Mouse (Mus musculus) limb, embryonic 13.5 days (tissue): ENCODE measurements around the gene Acaca. TPM values are rescaled to one million over a fixed set of nuclear protein-coding genes. Genes with fewer than 3 reads are reported as not detected.
A peak's percentile ranks its signal among the peaks of the same experiment; 100 is the strongest.

Source experiments
- ATAC-seq: fragments of 200-750 bp; cut with Nextera tagmentation; 2 replicates; pipeline ENCODE4 v1.8.0; 2017; ENCODE audit warnings: low read depth, moderate number of reproducible peaks, moderate TSS enrichment; ENCODE audit not compliant: low FRiP score
- H3K27ac ChIP-seq: fragments of 300-500 bp; sonication (generic); 2 replicates; pipeline ENCODE4 v1.5.1; 2015; ENCODE audit warnings: inconsistent platforms, mild to moderate bottlenecking, moderate library complexity
- H3K27me3 ChIP-seq: fragments of 300-500 bp; sonication (generic); 2 replicates; pipeline ENCODE4 v1.6.1; 2015; ENCODE audit warnings: mild to moderate bottlenecking, inconsistent platforms
- H3K36me3 ChIP-seq: fragments of 300-500 bp; sonication (generic); 2 replicates; pipeline ENCODE4 v1.6.1; 2015; ENCODE audit warnings: inconsistent platforms, mild to moderate bottlenecking, moderate library complexity
- H3K4me1 ChIP-seq: fragments of 300-500 bp; sonication (generic); 2 replicates; pipeline ENCODE4 v1.6.1; 2015; ENCODE audit warnings: inconsistent platforms
- H3K4me2 ChIP-seq: fragments of 300-500 bp; sonication (generic); replicated peaks from 2 replicates; pipeline ENCODE4 v1.6.1; 2015; ENCODE audit warnings: inconsistent platforms, mild to moderate bottlenecking, moderate library complexity
- H3K4me3 ChIP-seq: fragments of 300-500 bp; sonication (generic); 2 replicates; pipeline ENCODE4 v1.5.1; 2015; ENCODE audit warnings: moderate library complexity, mild to moderate bottlenecking, inconsistent platforms
- H3K9ac ChIP-seq: fragments of 300-500 bp; sonication (generic); 2 replicates; pipeline ENCODE4 v1.6.1; 2015; ENCODE audit warnings: mild to moderate bottlenecking, inconsistent platforms
- H3K9me3 ChIP-seq: fragments of 300-500 bp; sonication (generic); 2 replicates; pipeline ENCODE4 v1.6.1; 2016; ENCODE audit warnings: inconsistent platforms
- WGBS: fragments of 180-500 bp; shearing (Covaris S2); methylation state at CpG from one replicate; pipeline ENCODE4 v1.1.7; 2015; 5-methylcytosine and 5-hydroxymethylcytosine counted together
- polyA plus RNA-seq: library from polyadenylated mRNA; unstranded; fragments of >200 nt; fragmentation: Nextera tagmentation; extraction: Ambion mirVana; gene quantifications from 2 replicates; pipeline ENCODE4 v1.2.1, GENCODE M21; 2015

Acaca gene
- polyA plus RNA-seq, 1 experiment from 2014 or later = 18.1 TPM

DNA sequence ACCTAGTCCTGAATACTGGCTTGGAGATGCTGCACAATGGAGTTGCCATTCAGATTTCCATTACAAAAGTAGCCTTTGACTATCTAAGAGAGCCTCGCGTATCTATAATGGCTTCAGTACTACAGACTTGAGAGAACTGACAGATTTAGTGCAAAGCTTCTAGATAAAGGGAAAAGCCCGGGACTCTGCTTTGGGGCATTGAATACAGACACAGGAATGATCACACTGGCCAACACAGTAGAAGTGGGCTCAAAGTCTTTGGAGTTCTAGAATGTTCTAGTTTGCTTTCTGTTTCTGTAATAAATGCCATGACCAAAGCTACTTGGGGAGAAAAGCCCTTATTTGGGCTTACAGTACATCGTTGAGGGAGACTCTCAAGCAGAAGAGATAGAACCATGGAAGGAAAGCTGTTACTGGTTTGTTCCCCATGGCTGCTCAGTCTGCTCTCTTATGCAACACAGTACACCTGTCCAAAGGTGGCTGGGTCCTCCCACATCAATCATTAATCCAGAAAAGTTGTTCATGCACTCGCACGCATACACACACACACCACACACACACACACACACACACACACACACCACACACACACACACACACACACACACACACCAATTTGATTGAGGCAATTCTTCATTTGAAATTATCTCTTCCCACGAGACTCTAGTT is 223.7 kb downstream of the Acaca start:
- Histone ChIP-seq H3K27me3 (no peaks in the 10 kb centered on the region), H3K27ac (no peak overlapping the region), H3K9ac (no peak overlapping the region), H3K4me1 (no peaks in the 10 kb centered on the region), H3K4me3 (no peak overlapping the region), H3K9me3 (no peaks in the 10 kb centered on the region), H3K4me2 (no peak overlapping the region), H3K36me3 (no peaks in the 10 kb centered on the region; the same call in 1 of the 2 replicates)
- WGBS = 93% methylated on average over 7 of the region's 7 CpGs
- no peak for ATAC-seq

DNA sequence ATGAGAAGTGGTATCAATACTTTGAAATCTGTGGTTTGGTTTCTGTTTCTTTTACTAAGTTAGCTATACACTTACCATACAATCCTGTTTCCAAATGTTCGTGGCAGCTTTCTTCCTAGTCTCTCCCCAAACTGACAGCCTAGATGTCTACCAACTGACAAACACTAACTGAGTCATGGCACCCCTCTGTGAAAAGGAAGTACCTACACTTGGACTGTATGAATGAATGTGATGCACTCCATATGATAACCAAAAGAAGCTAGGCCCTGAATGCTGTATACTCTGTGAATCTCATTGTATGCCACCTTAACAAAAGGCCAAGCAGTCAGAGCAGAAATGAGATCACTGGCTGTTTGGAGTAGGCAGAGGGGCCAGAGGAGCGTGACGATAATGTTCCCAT is 227.8 kb downstream of the Acaca start:
- 85% methylated on average over 3 of the region's 3 CpGs for WGBS
- H3K27ac ChIP-seq = no peak overlapping the region
- H3K27me3 ChIP-seq = no peaks in the 10 kb centered on the region
- H3K4me1 ChIP-seq = peaks cover 10% of the 10 kb centered on the region
- H3K4me2 ChIP-seq = no peak overlapping the region
- H3K9me3 ChIP-seq = no peaks in the 10 kb centered on the region
- H3K4me3 ChIP-seq = no peak overlapping the region
- ATAC-seq = no peak
- H3K9ac ChIP-seq = no peak overlapping the region
- H3K36me3 ChIP-seq = no peaks in the 10 kb centered on the region; the same call in 1 of the 2 replicates

GRCm38 (mm10) chr11:84357771-84358170 is 228.3 kb downstream of the Acaca start:
- H3K9me3 ChIP-seq = no peaks in the 10 kb centered on the region
- H3K4me1 ChIP-seq = peaks cover 14% of the 10 kb centered on the region
- H3K4me3 ChIP-seq = no peak overlapping the region
- 80% methylated on average over 2 of the region's 2 CpGs for WGBS
- no peak overlapping the region for H3K4me2 ChIP-seq
- H3K36me3 ChIP-seq = no peaks in the 10 kb centered on the region; the same call in 1 of the 2 replicates
- no peak overlapping the region for H3K9ac ChIP-seq
- no peak overlapping the region for H3K27ac ChIP-seq
- ATAC-seq = no peak
- H3K27me3 ChIP-seq = no peaks in the 10 kb centered on the region

- Histone ChIP-seq H3K4me3 (no peak overlapping the region), H3K9me3 (no peaks in the 10 kb centered on the region), H3K36me3 (peaks cover 20% of the 10 kb centered on the region), H3K9ac (no peak overlapping the region), H3K4me2 (no peak overlapping the region), H3K27ac (no peak overlapping the region), H3K4me1 (peaks cover 17% of the 10 kb centered on the region), H3K27me3 (no peaks in the 10 kb centered on the region)
- WGBS = 40% methylated on average over 5 of the region's 5 CpGs
- ATAC-seq = no peak
Observed at GRCm38 (mm10) chr11:84361551-84361950, 232.1 kb downstream of the Acaca start.

GRCm38 (mm10) chr11:84362633-84363243 is 233.3 kb downstream of the Acaca start:
- no peak for ATAC-seq
- 46% methylated on average over 6 of the region's 6 CpGs for WGBS
- H3K36me3 ChIP-seq = peaks cover 22% of the 10 kb centered on the region
- no peaks in the 10 kb centered on the region for H3K9me3 ChIP-seq
- 0 out of 2 replicates have a peak overlapping the region, but pooled peaks have one; percentile 3 for H3K27ac ChIP-seq
- H3K4me2 ChIP-seq = no peak overlapping the region
- H3K4me1 ChIP-seq = peaks cover 17% of the 10 kb centered on the region
- H3K9ac ChIP-seq = no peak overlapping the region
- H3K4me3 ChIP-seq = no peak overlapping the region
- no peaks in the 10 kb centered on the region for H3K27me3 ChIP-seq

DNA sequence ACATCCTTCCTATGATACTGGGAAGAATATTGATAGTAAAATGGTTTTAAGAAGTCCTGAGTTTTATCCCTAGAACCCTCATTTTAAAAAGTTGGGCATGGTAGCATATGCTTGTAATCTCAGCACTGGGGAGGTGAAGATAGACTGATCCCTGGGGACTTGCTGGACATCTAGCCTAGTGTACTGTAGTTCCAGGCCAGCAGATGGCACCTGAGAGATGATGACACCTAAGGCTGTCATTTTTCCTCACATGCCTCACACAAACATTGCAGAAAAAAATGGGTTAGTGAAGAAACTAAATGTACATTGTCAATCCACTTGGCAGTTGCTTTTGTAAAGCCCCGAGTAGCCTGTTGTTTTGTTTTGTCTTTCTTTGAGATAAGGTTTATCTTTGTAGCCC is 235.8 kb downstream of the Acaca start:
- Histone ChIP-seq H3K4me1 (peaks cover 17% of the 10 kb centered on the region), H3K9ac (no peak overlapping the region), H3K27ac (no peak overlapping the region), H3K4me2 (no peak overlapping the region), H3K36me3 (peaks cover 22% of the 10 kb centered on the region), H3K4me3 (no peak overlapping the region), H3K9me3 (no peaks in the 10 kb centered on the region), H3K27me3 (no peaks in the 10 kb centered on the region)
- WGBS = 84% methylated on average over 1 of the region's 1 CpGs
- no peak for ATAC-seq

GRCm38 (mm10) chr11:84368902-84369301 is 239.4 kb downstream of the Acaca start:
- H3K4me1 ChIP-seq = no peaks in the 10 kb centered on the region
- no peak overlapping the region for H3K4me2 ChIP-seq
- no peak for ATAC-seq
- H3K27me3 ChIP-seq = no peaks in the 10 kb centered on the region
- no peak overlapping the region for H3K27ac ChIP-seq
- no peak overlapping the region for H3K4me3 ChIP-seq
- H3K36me3 ChIP-seq = peaks cover 43% of the 10 kb centered on the region
- 63% methylated on average over 2 of the region's 2 CpGs for WGBS
- H3K9ac ChIP-seq = no peak overlapping the region
- no peaks in the 10 kb centered on the region for H3K9me3 ChIP-seq

GRCm38 (mm10) chr11:84373122-84373521 is 243.7 kb downstream of the Acaca start:
- Histone ChIP-seq H3K27ac (no peak overlapping the region), H3K27me3 (no peaks in the 10 kb centered on the region), H3K9ac (no peak overlapping the region), H3K9me3 (no peaks in the 10 kb centered on the region), H3K4me1 (no peaks in the 10 kb centered on the region), H3K36me3 (peaks cover 34% of the 10 kb centered on the region), H3K4me2 (no peak overlapping the region), H3K4me3 (no peak overlapping the region)
- ATAC-seq = no peak
- 89% methylated on average over 4 of the region's 4 CpGs for WGBS

- H3K36me3 ChIP-seq = peaks cover 35% of the 10 kb centered on the region
- ATAC-seq = no peak
- WGBS = 68% methylated on average over 3 of the region's 3 CpGs
Observed at GRCm38 (mm10) chr11:84375951-84376496, 246.6 kb downstream of the Acaca start.

GRCm38 (mm10) chr11:84376510-84377365 is 247.3 kb downstream of the Acaca start:
- no peak overlapping the region for H3K4me2 ChIP-seq
- 88% methylated on average over 13 of the region's 13 CpGs for WGBS
- H3K9ac ChIP-seq = no peak overlapping the region
- H3K9me3 ChIP-seq = no peaks in the 10 kb centered on the region
- no peak overlapping the region for H3K4me3 ChIP-seq
- H3K36me3 ChIP-seq = peaks cover 35% of the 10 kb centered on the region
- no peak for ATAC-seq
- no peak overlapping the region for H3K27ac ChIP-seq
- H3K27me3 ChIP-seq = no peaks in the 10 kb centered on the region
- H3K4me1 ChIP-seq = no peaks in the 10 kb centered on the region

More at GRCm38 (mm10) chr11:84375951-84376496, 246.6 kb downstream of the Acaca start:
- H3K9ac ChIP-seq = no peak overlapping the region
- H3K4me3 ChIP-seq = no peak overlapping the region
- H3K4me2 ChIP-seq = no peak overlapping the region
- no peak overlapping the region for H3K27ac ChIP-seq
- no peaks in the 10 kb centered on the region for H3K4me1 ChIP-seq
- no peaks in the 10 kb centered on the region for H3K9me3 ChIP-seq
- no peaks in the 10 kb centered on the region for H3K27me3 ChIP-seq

- WGBS = 92% methylated on average over 13 of the region's 13 CpGs
- Histone ChIP-seq H3K27me3 (no peaks in the 10 kb centered on the region), H3K9me3 (no peaks in the 10 kb centered on the region), H3K4me2 (no peak overlapping the region), H3K27ac (no peak overlapping the region), H3K36me3 (peaks cover 40% of the 10 kb centered on the region), H3K9ac (no peak overlapping the region), H3K4me3 (no peak overlapping the region), H3K4me1 (0 out of 2 replicates have a peak, but pooled peaks cover 4% of the 10 kb centered on the region)
- no peak for ATAC-seq
Observed at GRCm38 (mm10) chr11:84382450-84382849, 253.0 kb downstream of the Acaca start.

DNA sequence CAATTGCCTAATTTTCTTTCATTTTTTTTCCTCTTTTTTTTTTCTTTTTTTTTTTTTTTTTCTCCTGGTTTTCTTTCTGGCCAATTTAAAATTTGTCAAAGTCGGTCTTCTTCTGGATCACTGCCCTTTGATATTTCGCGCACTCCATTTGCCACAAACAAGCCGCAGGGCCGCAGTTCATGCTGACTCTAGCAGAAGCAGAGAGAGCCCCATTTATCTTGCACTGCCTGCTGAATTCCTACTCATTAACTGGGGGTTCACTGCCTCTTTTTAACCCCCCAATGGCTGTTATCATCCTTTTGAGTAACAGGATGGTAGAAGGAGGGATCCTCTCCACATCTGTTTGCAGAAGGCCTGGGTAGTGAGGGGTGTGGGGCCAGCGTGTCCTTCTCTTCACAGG is 254.4 kb downstream of the Acaca start:
- no peak overlapping the region for H3K27ac ChIP-seq
- H3K4me3 ChIP-seq = no peak overlapping the region
- H3K4me1 ChIP-seq = 0 out of 2 replicates have a peak, but pooled peaks cover 4% of the 10 kb centered on the region
- H3K36me3 ChIP-seq = peaks cover 43% of the 10 kb centered on the region
- H3K27me3 ChIP-seq = no peaks in the 10 kb centered on the region
- ATAC-seq = no peak
- WGBS = 89% methylated on average over 6 of the region's 6 CpGs
- H3K9me3 ChIP-seq = no peaks in the 10 kb centered on the region
- no peak overlapping the region for H3K4me2 ChIP-seq
- H3K9ac ChIP-seq = no peak overlapping the region
